Mouse (Mus musculus) MEL (cell line): ENCODE results near the gene Fmod. TPM values are rescaled to one million over a fixed set of nuclear protein-coding genes. Genes with fewer than 3 reads are reported as not detected.
A peak's percentile ranks its signal among the peaks of the same experiment; 100 is the strongest.

Experiments used
- DNase-seq: peaks from one replicate; pipeline ENCODE4 v3.0.0; 2011; ENCODE audit warnings: low read depth, low spot score
- H3K27ac ChIP-seq: 2 replicates; pipeline ENCODE4 v1.5.1; 2012; ENCODE audit warnings: low read depth, mild to moderate bottlenecking, control low read depth, low read length, moderate library complexity; ENCODE audit not compliant: control insufficient read depth
- H3K27me3 ChIP-seq, 2 experiments: fragments of 150-350 bp in 1 of 2; sonication (generic) in 1 of 2; 2 replicates each; pipeline ENCODE4 v1.6.1; 2012; ENCODE audit warnings: low read length in 2 of 2, mild to moderate bottlenecking in 2 of 2, improper control_type of control experiment in 1 of 2, moderate library complexity in 1 of 2; ENCODE audit not compliant: insufficient read depth in 2 of 2, control insufficient read depth in 1 of 2
- H3K36me3 ChIP-seq, 2 experiments: 2 replicates each; pipeline ENCODE4 v1.6.1; 2012 to 2014; ENCODE audit warnings: low read length in 2 of 2, improper control_type of control experiment in 1 of 2, inconsistent platforms in 1 of 2, mild to moderate bottlenecking in 1 of 2; ENCODE audit not compliant: insufficient read depth in 2 of 2, control insufficient read depth in 1 of 2
- H3K4me1 ChIP-seq, 2 experiments: fragments of 150-350 bp in 1 of 2; sonication (generic) in 1 of 2; 2 replicates each; pipeline ENCODE4 v1.6.1; 2012; ENCODE audit warnings: low read length in 2 of 2, improper control_type of control experiment in 1 of 2, mild to moderate bottlenecking in 1 of 2; ENCODE audit not compliant: insufficient read depth in 2 of 2, control insufficient read depth in 1 of 2
- H3K4me3 ChIP-seq, 2 experiments: fragments of 150-350 bp in 1 of 2; sonication (generic) in 1 of 2; 2 replicates each; pipeline ENCODE4 v1.5.1; 2012; ENCODE audit warnings: low read depth in 2 of 2, low read length in 2 of 2, mild to moderate bottlenecking in 2 of 2, moderate library complexity in 2 of 2, control low read depth in 1 of 2, improper control_type of control experiment in 1 of 2; ENCODE audit not compliant: control insufficient read depth in 1 of 2, insufficient read depth in 1 of 2
- H3K79me2 ChIP-seq: 2 replicates; pipeline ENCODE4 v1.6.1; 2012; ENCODE audit warnings: mild to moderate bottlenecking, low read length, moderate library complexity; ENCODE audit not compliant: control insufficient read depth, poor library complexity, insufficient read depth
- H3K9ac ChIP-seq: 2 replicates; pipeline ENCODE4 v1.6.1; 2012; ENCODE audit warnings: low read depth, mild to moderate bottlenecking, control low read depth, low read length, moderate library complexity; ENCODE audit not compliant: control insufficient read depth, poor library complexity, severe bottlenecking
- H3K9me3 ChIP-seq: fragments of 150-350 bp; sonication (generic); replicated peaks from 2 replicates; pipeline ENCODE4 v1.6.1; 2012; ENCODE audit warnings: mild to moderate bottlenecking, low read length, improper control_type of control experiment, moderate library complexity; ENCODE audit not compliant: insufficient read depth
- CHD2 ChIP-seq: IDR thresholded peaks from 2 replicates; pipeline ENCODE4 v1.6.1; 2011; ENCODE audit warnings: low read length, improper control_type of control experiment
- CTCF ChIP-seq, 3 experiments: IDR thresholded peaks in 2 of 3; conservative IDR thresholded peaks in 1 of 3; 2 replicates each; pipeline ENCODE4 v1.5.1; 2011 to 2012; ENCODE audit warnings: low read length in 3 of 3, low read depth in 2 of 3, mild to moderate bottlenecking in 2 of 3, improper control_type of control experiment in 1 of 3, inconsistent platforms in 1 of 3, mixed read lengths in 1 of 3, moderate library complexity in 1 of 3; ENCODE audit not compliant: control insufficient read depth in 1 of 3, insufficient read depth in 1 of 3, poor library complexity in 1 of 3, severe bottlenecking in 1 of 3
- EP300 ChIP-seq, 2 experiments: IDR thresholded peaks; 2 replicates each; pipeline ENCODE4 v1.6.1; 2011; ENCODE audit warnings: improper control_type of control experiment in 2 of 2, low read length in 2 of 2, low read depth in 1 of 2, mild to moderate bottlenecking in 1 of 2
- ETS1 ChIP-seq: IDR thresholded peaks from 2 replicates; pipeline ENCODE4 v1.6.1; 2012; ENCODE audit warnings: low read depth, mild to moderate bottlenecking, inconsistent platforms, low read length, improper control_type of control experiment, moderate library complexity
- GATA1 ChIP-seq: IDR thresholded peaks from 2 replicates; pipeline ENCODE4 v1.6.1; 2011; ENCODE audit warnings: low read depth, low read length, improper control_type of control experiment
- HCFC1 ChIP-seq: IDR thresholded peaks from 2 replicates; pipeline ENCODE4 v1.6.1; 2012; ENCODE audit warnings: low read depth, mild to moderate bottlenecking, inconsistent platforms, low read length, improper control_type of control experiment, moderate library complexity
- JUND ChIP-seq: IDR thresholded peaks from 2 replicates; pipeline ENCODE4 v1.6.1; 2011; ENCODE audit warnings: low read depth, mild to moderate bottlenecking, improper control_type of control experiment, low read length
- MAZ ChIP-seq: IDR thresholded peaks from 2 replicates; pipeline ENCODE4 v1.6.1; 2012; ENCODE audit warnings: low read depth, mild to moderate bottlenecking, inconsistent platforms, low read length, improper control_type of control experiment
- MEF2A ChIP-seq: IDR thresholded peaks from 2 replicates; pipeline ENCODE4 v1.6.1; 2014; ENCODE audit warnings: low read depth, mild to moderate bottlenecking, inconsistent platforms, low read length, improper control_type of control experiment; ENCODE audit not compliant: poor library complexity, insufficient replicate concordance, severe bottlenecking; ENCODE audit errors: extremely low read depth
- MXI1 ChIP-seq: IDR thresholded peaks from 2 replicates; pipeline ENCODE4 v1.6.1; 2011; ENCODE audit warnings: mild to moderate bottlenecking, low read depth, low read length, improper control_type of control experiment
- MYB ChIP-seq: IDR thresholded peaks from 2 replicates; pipeline ENCODE4 v1.6.1; 2011; ENCODE audit warnings: mild to moderate bottlenecking, low read depth, low read length, improper control_type of control experiment
- MYC ChIP-seq: IDR thresholded peaks from 2 replicates; pipeline ENCODE4 v1.6.1; 2011; ENCODE audit warnings: low read depth, mild to moderate bottlenecking, low read length, improper control_type of control experiment, moderate library complexity
- NELFE ChIP-seq: IDR thresholded peaks from 2 replicates; pipeline ENCODE4 v1.6.1; 2011; ENCODE audit warnings: low read depth, low read length, improper control_type of control experiment
- POLR2A ChIP-seq, 2 experiments: IDR thresholded peaks; 2 replicates each; pipeline ENCODE4 v1.6.1; 2011 to 2012; ENCODE audit warnings: low read length in 2 of 2, mild to moderate bottlenecking in 2 of 2, control low read depth in 1 of 2, improper control_type of control experiment in 1 of 2, low read depth in 1 of 2, moderate library complexity in 1 of 2; ENCODE audit not compliant: control insufficient read depth in 1 of 2, insufficient read depth in 1 of 2, poor library complexity in 1 of 2
- POLR2AphosphoS2 ChIP-seq: IDR thresholded peaks from 2 replicates; pipeline ENCODE4 v1.6.1; 2011; ENCODE audit warnings: low read length, improper control_type of control experiment
- POLR2AphosphoS5 ChIP-seq: IDR thresholded peaks from 2 replicates; pipeline ENCODE4 v1.6.1; 2012; ENCODE audit warnings: low read depth, borderline replicate concordance, mild to moderate bottlenecking, inconsistent platforms, low read length, moderate library complexity, mixed read lengths
- RCOR1 ChIP-seq: IDR thresholded peaks from 2 replicates; pipeline ENCODE4 v1.6.1; 2012; ENCODE audit warnings: low read depth, mild to moderate bottlenecking, inconsistent platforms, low read length, improper control_type of control experiment
- SIN3A ChIP-seq: IDR thresholded peaks from 2 replicates; pipeline ENCODE4 v1.6.1; 2012; ENCODE audit warnings: low read length, improper control_type of control experiment, inconsistent platforms
- SMC3 ChIP-seq: IDR thresholded peaks from 2 replicates; pipeline ENCODE4 v1.6.1; 2011; ENCODE audit warnings: low read depth, low read length, improper control_type of control experiment
- TAL1 ChIP-seq: IDR thresholded peaks from 2 replicates; pipeline ENCODE4 v1.6.1; 2012; ENCODE audit warnings: mild to moderate bottlenecking, inconsistent platforms, low read length, moderate library complexity, mixed read lengths
- TBP ChIP-seq: IDR thresholded peaks from 2 replicates; pipeline ENCODE4 v1.8.0; 2011; ENCODE audit warnings: low read depth, low read length, improper control_type of control experiment
- TCF12 ChIP-seq: IDR thresholded peaks from 2 replicates; pipeline ENCODE4 v1.6.1; 2014; ENCODE audit warnings: low read depth, mild to moderate bottlenecking, inconsistent platforms, low read length, improper control_type of control experiment, moderate library complexity
- UBTF ChIP-seq: IDR thresholded peaks from 2 replicates; pipeline ENCODE4 v1.6.1; 2012; ENCODE audit warnings: low read depth, mild to moderate bottlenecking, inconsistent platforms, low read length, improper control_type of control experiment, moderate library complexity, borderline replicate concordance; ENCODE audit not compliant: insufficient read depth
- USF2 ChIP-seq, 2 experiments: IDR thresholded peaks; 2 replicates each; pipeline ENCODE4 v1.6.1; 2011 to 2012; ENCODE audit warnings: improper control_type of control experiment in 2 of 2, low read length in 2 of 2, borderline replicate concordance in 1 of 2, inconsistent platforms in 1 of 2, low read depth in 1 of 2, mild to moderate bottlenecking in 1 of 2; ENCODE audit not compliant: insufficient read depth in 1 of 2
- ZC3H11A ChIP-seq: IDR thresholded peaks from 2 replicates; pipeline ENCODE4 v1.6.1; 2012; ENCODE audit warnings: low read depth, mild to moderate bottlenecking, inconsistent platforms, low read length, improper control_type of control experiment
- ZKSCAN1 ChIP-seq: IDR thresholded peaks from 2 replicates; pipeline ENCODE4 v1.6.1; 2012; ENCODE audit warnings: low read depth, mild to moderate bottlenecking, inconsistent platforms, low read length, improper control_type of control experiment, moderate library complexity
- ZMIZ1 ChIP-seq: IDR thresholded peaks from 2 replicates; pipeline ENCODE4 v1.6.1; 2012; ENCODE audit warnings: low read depth, mild to moderate bottlenecking, inconsistent platforms, low read length, improper control_type of control experiment, moderate library complexity
- ZNF384 ChIP-seq: IDR thresholded peaks from 2 replicates; pipeline ENCODE4 v1.6.1; 2012; ENCODE audit warnings: low read depth, mild to moderate bottlenecking, inconsistent platforms, low read length, improper control_type of control experiment
- polyA plus RNA-seq, 2 experiments: library from polyadenylated mRNA; stranded (reverse) in 1 of 2; unstranded in 1 of 2; fragments of >175 nt in 1 of 2; fragments of >200 nt in 1 of 2; gene quantifications; 2 replicates each; pipeline versions ENCODE4 v1.2.1 to v1.2.4; 2012; ENCODE audit warnings: low replicate concordance in 2 of 2, low read depth in 1 of 2; ENCODE audit not compliant: insufficient read length in 2 of 2, insufficient read depth in 1 of 2, missing spikeins in 1 of 2
- total RNA-seq: library from RNA; depleted of rRNA; stranded (reverse); fragments of 300-350 nt; gene quantifications from 2 replicates; pipeline ENCODE4 v1.2.3, GENCODE M21; 2012

Gene Fmod
- total and polyA plus RNA-seq, 3 experiments: not detected

- no peak overlapping the region for H3K27ac ChIP-seq
These were observed 42.6 kb downstream of the Fmod start for GRCm38 (mm10) chr1:134079477-134080163.

GRCm38 (mm10) chr1:134080406-134080805 lies 43.4 kb downstream of the Fmod start:
- H3K4me1 ChIP-seq: peaks cover 0 to 24% of the 10 kb centered on the region in 2 experiments
- H3K4me3 ChIP-seq: no peak overlapping the region
- no peaks in the 10 kb centered on the region; the same call in 1 of the 2 replicates for H3K79me2 ChIP-seq
- TF ChIP-seq MEF2A (no peak), ZC3H11A (no peak), MYC (no peak), EP300 (IDR thresholded peaks at IDR 0.05; ENCODE audit: low read depth in 1 of 2, low read length in 2 of 2) (no peak), TAL1 (no peak), TBP (no peak), SMC3 (no peak), SIN3A (no peak), MXI1 (no peak), MAZ (no peak), TCF12 (no peak), RCOR1 (no peak), JUND (no peak), ETS1 (no peak)
- TF ChIP-seq, all 39 proteins: peak for 0
- Histone ChIP-seq H3K9ac (no peak overlapping the region), H3K27ac (no peak overlapping the region), H3K36me3 (peaks cover 0 to 11% of the 10 kb centered on the region in 2 experiments; a peak in 2 of 4 replicates), H3K9me3 (no peaks in the 10 kb centered on the region), H3K27me3 (no peaks in the 10 kb centered on the region)
- DNase-seq: no peak

More at GRCm38 (mm10) chr1:134079477-134080163, 42.6 kb downstream of the Fmod start:
- Histone ChIP-seq H3K27me3 (no peaks in the 10 kb centered on the region), H3K9me3 (no peaks in the 10 kb centered on the region), H3K79me2 (no peaks in the 10 kb centered on the region; the same call in 1 of the 2 replicates), H3K9ac (peak overlapping the region; percentile 46), H3K4me3 (peak overlapping the region; percentile 31 to 53), H3K4me1 (peaks cover 0 to 27% of the 10 kb centered on the region in 2 experiments), H3K36me3 (peaks cover 0 to 11% of the 10 kb centered on the region in 2 experiments; a peak in 2 of 4 replicates)
- DNase-seq: no peak
- no peak for TF ChIP-seq UBTF
- no peak for TF ChIP-seq MYB
- no peak for TF ChIP-seq USF2 (IDR thresholded peaks at IDR 0.05; ENCODE audit: borderline replicate concordance in 1 of 2, insufficient read depth in 1 of 2, low read depth in 1 of 2, low read length in 2 of 2)
- TF ChIP-seq MXI1: no peak
- TF ChIP-seq MAZ: no peak
- no peak for TF ChIP-seq ZMIZ1
- no peak for TF ChIP-seq POLR2AphosphoS2
- no peak for TF ChIP-seq POLR2AphosphoS5
- TF ChIP-seq MEF2A: no peak
- no peak for TF ChIP-seq GATA1
- TF ChIP-seq CTCF (IDR thresholded peaks at IDR 0.05 in 2 of 3, conservative IDR thresholded peaks at IDR 0.05 in 1 of 3; ENCODE audit: control insufficient read depth in 1 of 3, insufficient read depth in 1 of 3, low read depth in 2 of 3, low read length in 3 of 3, poor library complexity in 1 of 3, severe bottlenecking in 1 of 3): no peak
- TF ChIP-seq CHD2: no peak
- no peak for TF ChIP-seq ZNF384
- TF ChIP-seq ZKSCAN1: no peak
- no peak for TF ChIP-seq POLR2A (IDR thresholded peaks at IDR 0.05; ENCODE audit: control insufficient read depth in 1 of 2, insufficient read depth in 1 of 2, low read depth in 1 of 2, low read length in 2 of 2, poor library complexity in 1 of 2)
- no peak for TF ChIP-seq NELFE
- TF ChIP-seq JUND: no peak
- TF ChIP-seq HCFC1: no peak
